Comparison of ENCODE assay signal across 1 mouse cellular context in the genomic region with DNA sequence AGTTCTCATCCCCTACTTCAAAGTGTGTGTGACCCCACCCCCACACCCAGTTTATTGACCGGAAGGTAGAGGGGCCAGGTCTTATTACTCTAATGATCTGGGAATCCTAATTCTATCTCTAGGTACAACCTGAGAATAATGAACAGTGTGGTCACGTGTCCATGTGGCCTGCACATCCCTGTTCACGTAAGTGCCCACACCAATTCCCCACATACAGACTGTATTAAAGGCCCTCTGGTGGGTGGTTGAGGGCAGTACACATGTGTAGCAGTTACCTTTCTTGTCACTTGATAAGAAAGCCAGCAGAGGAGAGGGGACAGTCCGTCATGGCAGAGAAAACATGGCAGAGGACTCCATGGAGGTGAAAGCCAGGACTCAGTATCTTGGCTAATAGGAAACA.
TF ChIP-seq lines count a peak whose summit lies in the region.

No protein-coding gene starts in this region.

TF ChIP-seq in MEL, 35 proteins besides CTCF, POLR2A, EP300 and RAD21:
- no peak for TF ChIP-seq UBTF (IDR thresholded peaks at IDR 0.05; ENCODE audit: borderline replicate concordance, insufficient read depth, low read depth, low read length)
- TF ChIP-seq HCFC1 (IDR thresholded peaks at IDR 0.05; ENCODE audit: low read depth, low read length): 0 out of 2 replicates have a peak, but pooled peaks have one; percentile 18
- 0 out of 2 replicates have a peak, but pooled peaks have one; percentile 52 for TF ChIP-seq MYC (IDR thresholded peaks at IDR 0.05; ENCODE audit: low read depth, low read length)
- peak; percentile 64 for TF ChIP-seq SMC3 (IDR thresholded peaks at IDR 0.05; ENCODE audit: low read depth, low read length)
- TF ChIP-seq ZC3H11A (IDR thresholded peaks at IDR 0.05; ENCODE audit: low read depth, low read length): 0 out of 2 replicates have a peak, but pooled peaks have one; percentile 5
- TF ChIP-seq MEF2A (IDR thresholded peaks at IDR 0.05; ENCODE audit: extremely low read depth, insufficient replicate concordance, low read depth, low read length, poor library complexity, severe bottlenecking): no peak
- peak; percentile 47; the same call in 1 of the 2 replicates for TF ChIP-seq SIN3A (IDR thresholded peaks at IDR 0.05; ENCODE audit: low read length)
- 0 out of 2 replicates have a peak, but pooled peaks have one; percentile 38 for TF ChIP-seq MXI1 (IDR thresholded peaks at IDR 0.05; ENCODE audit: low read depth, low read length)
- TF ChIP-seq POLR2AphosphoS5 (IDR thresholded peaks at IDR 0.05; ENCODE audit: borderline replicate concordance, low read depth, low read length): no peak
- peak; percentile 57 for TF ChIP-seq MAX (IDR thresholded peaks at IDR 0.05; ENCODE audit: low read length)
- no peak for TF ChIP-seq RCOR1 (IDR thresholded peaks at IDR 0.05; ENCODE audit: low read depth, low read length)
